Mouse (Mus musculus) kidney, postnatal 36 days (tissue): ENCODE results near the gene Medag.

ENCODE experiments used
- DNase-seq, 2 experiments: peaks; one replicate each; pipeline ENCODE4 v3.0.0; 2021 to 2022; ENCODE audit warnings: mixed read lengths in 2 of 2

Medag gene

GRCm38 (mm10) chr5:149411509-149412193 lies at the start of gene Medag:
Medag (plus strand) TSS chr5:149411749.
- DNase-seq: peak; percentile 22 to 23

- no peak for DNase-seq
Observed at GRCm38 (mm10) chr5:149362626-149363025, 48.9 kb upstream of the Medag start.

- no peak for DNase-seq
Observed at GRCm38 (mm10) chr5:149363903-149364755, 47.4 kb upstream of the Medag start.

- DNase-seq: no peak
Observed at GRCm38 (mm10) chr5:149367011-149367410, 44.5 kb upstream of the Medag start.

- no peak for DNase-seq
Observed at GRCm38 (mm10) chr5:149367544-149368466, 43.7 kb upstream of the Medag start.

- no peak for DNase-seq
Observed at GRCm38 (mm10) chr5:149368575-149369312, 42.8 kb upstream of the Medag start.

- DNase-seq: no peak
Observed at GRCm38 (mm10) chr5:149369373-149370035, 42.0 kb upstream of the Medag start.

GRCm38 (mm10) chr5:149372018-149372417 lies 39.5 kb upstream of the Medag start:
- DNase-seq: no peak

- DNase-seq: no peak
Observed at GRCm38 (mm10) chr5:149373224-149373623, 38.3 kb upstream of the Medag start.

GRCm38 (mm10) chr5:149374026-149374425 lies 37.5 kb upstream of the Medag start:
- DNase-seq: no peak

- no peak for DNase-seq
Observed at GRCm38 (mm10) chr5:149375074-149375888, 36.3 kb upstream of the Medag start.

- peak; percentile 80 to 92 for DNase-seq
Observed at GRCm38 (mm10) chr5:149375889-149376212, 35.7 kb upstream of the Medag start.

- DNase-seq: no peak
Observed at GRCm38 (mm10) chr5:149376367-149376766, 35.2 kb upstream of the Medag start.

- DNase-seq: no peak
Observed at GRCm38 (mm10) chr5:149377253-149377652, 34.3 kb upstream of the Medag start.

- no peak for DNase-seq
Observed at GRCm38 (mm10) chr5:149378566-149378965, 33.0 kb upstream of the Medag start.

- DNase-seq: no peak
Observed at GRCm38 (mm10) chr5:149379131-149379784, 32.3 kb upstream of the Medag start.

GRCm38 (mm10) chr5:149379861-149380260 lies 31.7 kb upstream of the Medag start:
- no peak for DNase-seq

GRCm38 (mm10) chr5:149380388-149380916 lies 31.1 kb upstream of the Medag start:
- peak in 1 of 2 experiments; percentile 10 for DNase-seq

- DNase-seq: no peak
Observed at GRCm38 (mm10) chr5:149381948-149382347, 29.6 kb upstream of the Medag start.

GRCm38 (mm10) chr5:149382601-149383000 lies 28.9 kb upstream of the Medag start:
- no peak for DNase-seq
